Mouse (Mus musculus): ENCODE data around the gene Pde4a.

DNA sequence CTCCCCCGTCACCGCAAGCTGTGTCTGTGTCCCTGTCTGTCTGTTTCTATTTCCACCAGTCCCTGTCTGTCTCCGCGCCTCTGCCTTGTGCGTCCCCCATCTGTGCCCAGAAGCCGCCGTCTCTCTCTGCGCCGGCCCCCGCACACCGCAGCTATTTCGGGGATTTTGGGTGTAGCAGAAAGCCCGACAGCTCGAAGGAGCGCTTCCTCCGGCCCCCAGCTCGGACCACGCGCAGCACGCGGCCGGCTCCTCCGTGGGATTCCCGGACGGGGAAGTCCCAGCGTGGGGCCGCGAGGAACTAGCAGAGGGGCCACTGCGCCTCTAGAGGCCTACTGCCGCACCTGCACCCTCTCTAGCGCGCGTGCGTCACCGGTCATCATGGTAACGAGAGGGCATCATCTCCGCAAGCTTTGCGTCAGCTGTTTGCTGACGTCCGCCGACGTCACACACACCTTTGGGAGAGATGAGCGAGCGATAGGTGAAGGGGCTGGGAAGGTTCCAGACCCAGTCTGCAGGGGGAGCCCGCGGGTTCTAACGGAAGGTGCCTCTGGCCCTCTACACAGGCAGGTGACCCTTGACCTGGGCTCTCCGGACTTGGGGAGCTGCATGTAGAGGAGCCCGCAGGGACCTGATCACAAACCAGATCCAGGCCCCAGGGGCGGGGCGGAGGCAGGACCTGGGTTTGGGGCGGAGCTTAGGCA, 4.2 kb upstream of the Pde4a start:
- TF ChIP-seq CTCF (IDR thresholded peaks at IDR 0.05; ENCODE audit: low read depth) (peak; percentile 90), EP300 (optimal IDR thresholded peaks at IDR 0.05) (no peak)
